Mouse (Mus musculus) thymus, adult 2 months (tissue): ENCODE data around the gene Arl16. TPM values are rescaled to one million over a fixed set of nuclear protein-coding genes. Genes with fewer than 3 reads are reported as not detected.

Experiments used
- DNase-seq: peaks from one replicate; pipeline ENCODE4 v3.0.0; 2021
- H3K27ac ChIP-seq: fragments of 200-500 bp; 2 replicates; pipeline ENCODE4 v1.5.1; 2012; ENCODE audit warnings: low read length, control low read depth; ENCODE audit not compliant: control insufficient read depth, insufficient read depth
- H3K27me3 ChIP-seq: fragments of 200-500 bp; 2 replicates; pipeline ENCODE4 v1.6.1; 2012; ENCODE audit warnings: mild to moderate bottlenecking, low read length, moderate library complexity, mixed read lengths; ENCODE audit not compliant: control insufficient read depth, insufficient read depth
- H3K36me3 ChIP-seq: fragments of 200-500 bp; 2 replicates; pipeline ENCODE4 v1.6.1; 2012; ENCODE audit warnings: mild to moderate bottlenecking, low read length, moderate library complexity; ENCODE audit not compliant: control insufficient read depth, insufficient read depth
- H3K4me1 ChIP-seq: fragments of 200-500 bp; replicated peaks from 2 replicates; pipeline ENCODE4 v1.6.1; 2012; ENCODE audit warnings: low read length; ENCODE audit not compliant: control insufficient read depth, insufficient read depth
- H3K4me3 ChIP-seq: fragments of 200-500 bp; 2 replicates; pipeline ENCODE4 v1.5.1; 2012; ENCODE audit warnings: mild to moderate bottlenecking, low read length, control low read depth, moderate library complexity; ENCODE audit not compliant: control insufficient read depth, insufficient read depth
- CTCF ChIP-seq: fragments of 200-500 bp; IDR thresholded peaks from 2 replicates; pipeline ENCODE4 v1.5.1; 2012; ENCODE audit warnings: mild to moderate bottlenecking, control low read depth, low read length, moderate library complexity, borderline replicate concordance; ENCODE audit not compliant: control insufficient read depth, poor library complexity, insufficient read depth; ENCODE audit errors: extremely low read depth
- POLR2A ChIP-seq: fragments of 200-500 bp; IDR thresholded peaks from 2 replicates; pipeline ENCODE4 v1.6.1; 2012; ENCODE audit warnings: mild to moderate bottlenecking, low read length, control low read depth, moderate library complexity; ENCODE audit not compliant: control insufficient read depth, poor library complexity, insufficient read depth; ENCODE audit errors: extremely low read depth
- WGBS: fragments of 180-500 bp; shearing (Covaris S2); methylation state at CpG from one replicate; pipeline ENCODE4 v1.1.7; 2018; 5-methylcytosine and 5-hydroxymethylcytosine counted together
- polyA plus RNA-seq: library from polyadenylated mRNA; depleted of rRNA; stranded (reverse); fragments of >200 nt; gene quantifications from 2 replicates; pipeline ENCODE4 v1.2.3, GENCODE M21; 2012; rRNA removed

Gene Arl16
- polyA plus RNA-seq, 1 experiment, result 28.4 TPM

DNA sequence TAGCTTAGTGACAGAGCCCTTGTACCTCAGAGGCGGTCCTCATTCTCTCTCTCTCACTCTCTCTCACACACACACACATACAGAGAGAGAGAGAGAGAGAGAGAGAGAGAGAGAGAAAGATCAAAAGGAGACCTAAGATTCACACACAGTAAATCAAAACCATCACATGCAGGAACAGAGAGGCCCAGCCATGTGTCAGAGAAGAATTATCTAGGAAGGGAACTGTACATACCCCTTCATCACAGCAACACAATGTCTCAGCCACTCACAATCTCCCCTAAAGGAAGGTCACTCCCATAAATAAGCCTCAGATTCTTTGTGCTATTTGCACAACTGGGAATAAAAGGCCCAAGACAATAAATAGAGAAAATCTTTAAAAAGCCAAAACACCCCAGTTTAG lies 48.8 kb downstream of the Arl16 start:
- Histone ChIP-seq H3K27me3 (no peaks in the 10 kb centered on the region), H3K4me1 (no peaks in the 10 kb centered on the region), H3K27ac (no peak overlapping the region), H3K4me3 (no peak overlapping the region), H3K36me3 (peaks cover 71% of the 10 kb centered on the region)
- 83% methylated on average over 1 of the region's 1 CpGs for WGBS
- no peak for DNase-seq
- TF ChIP-seq POLR2A, result no peak
- no peak for TF ChIP-seq CTCF

- TF ChIP-seq POLR2A, result no peak
- no peak for TF ChIP-seq CTCF
- Histone ChIP-seq H3K4me3 (no peak overlapping the region), H3K36me3 (peaks cover 75% of the 10 kb centered on the region), H3K27me3 (no peaks in the 10 kb centered on the region), H3K4me1 (no peaks in the 10 kb centered on the region), H3K27ac (no peak overlapping the region)
- DNase-seq, result no peak
- 94% methylated on average over 7 of the region's 7 CpGs for WGBS
These were observed 49.6 kb downstream of the Arl16 start for GRCm38 (mm10) chr11:120417852-120418251.

Other genes with a start within 250 kb of the Arl16 start
- gene Bahcc1, start 234.7 kb downstream of the Arl16 start, polyA plus RNA-seq, result 11.0 and 15.1 TPM in 2 replicates
- gene Actg1, start 119.1 kb downstream of the Arl16 start, polyA plus RNA-seq, result 1,233 and 1,455 TPM in 2 replicates
- gene Fscn2, start 106.1 kb downstream of the Arl16 start, polyA plus RNA-seq, result 0.19 and 0.37 TPM in 2 replicates
- gene Faap100, start 88.8 kb downstream of the Arl16 start, polyA plus RNA-seq, result 59.7 and 64.4 TPM in 2 replicates
- gene Nploc4, start 29.9 kb downstream of the Arl16 start, polyA plus RNA-seq, result 71.4 and 86.4 TPM in 2 replicates
- gene Tspan10, start 25.0 kb downstream of the Arl16 start, polyA plus RNA-seq, result 16.8 and 24.0 TPM in 2 replicates
- 0.55 and 0.64 TPM in 2 replicates for gene Pde6g, start 14.1 kb downstream of the Arl16 start, polyA plus RNA-seq
- gene Oxld1, start 9.5 kb downstream of the Arl16 start, polyA plus RNA-seq, result 15.5 and 17.3 TPM in 2 replicates
- 25.6 and 30.1 TPM in 2 replicates for gene Ccdc137, start 9.5 kb downstream of the Arl16 start, polyA plus RNA-seq
- 89.6 and 92.3 TPM in 2 replicates for gene Mrpl12, start 17.0 kb upstream of the Arl16 start, polyA plus RNA-seq
- 102 and 103 TPM in 2 replicates for gene Slc25a10, start 24.2 kb upstream of the Arl16 start, polyA plus RNA-seq
- gene Gcgr, start 63.1 kb upstream of the Arl16 start, polyA plus RNA-seq, result 1.0 TPM in 2 replicates
- gene Mcrip1, start 82.1 kb upstream of the Arl16 start, polyA plus RNA-seq, result 167 and 191 TPM in 2 replicates
- gene Ppp1r27, start 83.5 kb upstream of the Arl16 start, polyA plus RNA-seq, result 5.0 and 6.4 TPM in 2 replicates
- gene P4hb, start 105.6 kb upstream of the Arl16 start, polyA plus RNA-seq, result 125 and 139 TPM in 2 replicates
- 1,184 and 1,219 TPM in 2 replicates for gene Arhgdia, start 114.0 kb upstream of the Arl16 start, polyA plus RNA-seq
- gene Alyref, start 130.8 kb upstream of the Arl16 start, polyA plus RNA-seq, result 60.9 and 74.6 TPM in 2 replicates
- gene Anapc11, start 130.8 kb upstream of the Arl16 start, polyA plus RNA-seq, result 127 and 140 TPM in 2 replicates
- 2.2 and 2.8 TPM in 2 replicates for gene Npb, start 140.9 kb upstream of the Arl16 start, polyA plus RNA-seq
- gene Pcyt2, start 150.3 kb upstream of the Arl16 start, polyA plus RNA-seq, result 247 and 260 TPM in 2 replicates
- 169 and 184 TPM in 2 replicates for gene Sirt7, start 157.6 kb upstream of the Arl16 start, polyA plus RNA-seq
- 33.6 and 35.5 TPM in 2 replicates for gene Mafg, start 166.0 kb upstream of the Arl16 start, polyA plus RNA-seq
- 2.8 and 3.4 TPM in 2 replicates for gene Pycr1, start 176.2 kb upstream of the Arl16 start, polyA plus RNA-seq
- 1.2 and 3.2 TPM in 2 replicates for gene Myadml2, start 180.6 kb upstream of the Arl16 start, polyA plus RNA-seq
- 0.24 and 0.89 TPM in 2 replicates for gene Notum, start 193.6 kb upstream of the Arl16 start, polyA plus RNA-seq
- 170 and 183 TPM in 2 replicates for gene Aspscr1, start 205.4 kb upstream of the Arl16 start, polyA plus RNA-seq
- gene Cenpx, start 246.1 kb upstream of the Arl16 start, polyA plus RNA-seq, result 103 and 112 TPM in 2 replicates
- 69.2 and 77.3 TPM in 2 replicates for gene Lrrc45, start 246.3 kb upstream of the Arl16 start, polyA plus RNA-seq